12 mouse cellular contexts compared by ENCODE assay signal in genomic region chr19:30118344-30119312, GRCm38 (mm10). TPM values are rescaled to one million over a fixed set of nuclear protein-coding genes. Genes with fewer than 3 reads are reported as not detected.
A peak's percentile ranks its signal among the peaks of the same experiment; 100 is the strongest.
DNase-seq lines count a peak whose midpoint lies in the region; ATAC-seq lines count a peak whose summit lies in the region.
"Had no signal": no experiment of that assay in that cellular context is flagged by ENCODE, and none has a peak within 500 bp of the region (broad histone marks: within the 10 kb centered on the region; RNA-seq: fewer than 3 reads in every experiment).

No protein-coding gene starts in this region.

- peaks cover 4% of the 10 kb centered on the region for H3K4me1 ChIP-seq in kidney, embryonic 15.5 days
- peaks cover 33% of the 10 kb centered on the region for H3K4me1 ChIP-seq in forebrain, embryonic 14.5 days (ENCODE audit: control insufficient read depth, insufficient read depth, low read length)

- H3K4me2 ChIP-seq in kidney, embryonic 15.5 days, result no peak overlapping the region
- peak overlapping the region; percentile 17; the same call in 1 of the 2 replicates for H3K4me2 ChIP-seq in forebrain, embryonic 14.5 days (ENCODE audit: low read length)

- ATAC-seq in kidney, embryonic 15.5 days (replicated peaks; ENCODE audit: low FRiP score), result no peak
- ATAC-seq in forebrain, embryonic 14.5 days, result peak; percentile 32; the same call in 1 of the 2 replicates
- ATAC-seq: Patski had no signal

- 87% methylated on average over 17 of the region's 17 CpGs for WGBS in kidney, embryonic 15.5 days
- WGBS in forebrain, embryonic 14.5 days, result 85% methylated on average over 17 of the region's 17 CpGs

- peak; percentile 41 to 52 for DNase-seq in kidney, adult 8-10 months
- DNase-seq in forebrain, embryonic 14.5 days (ENCODE audit: low spot score), result no peak
- DNase-seq in liver, result peak; percentile 39
- DNase-seq in right cerebral cortex, postnatal 25 days, result peak; percentile 28
- DNase-seq in retina, postnatal 1 day, result no peak
- no peak for DNase-seq in lung, postnatal 14 days
- no peak for DNase-seq in heart, postnatal 4 days
- DNase-seq: cerebellum, postnatal 36 days; lung, postnatal 36 days had no signal

- no peaks in the 10 kb centered on the region for H3K9me3 ChIP-seq in kidney, embryonic 15.5 days (replicated peaks)
- H3K9me3 ChIP-seq in forebrain, embryonic 14.5 days (replicated peaks; ENCODE audit: control insufficient read depth, low read length), result no peaks in the 10 kb centered on the region

- no peaks in the 10 kb centered on the region for H3K36me3 ChIP-seq in kidney, embryonic 15.5 days
- no peaks in the 10 kb centered on the region for H3K36me3 ChIP-seq in forebrain, embryonic 14.5 days (ENCODE audit: control insufficient read depth, insufficient read depth, low read length)

- no peaks in the 10 kb centered on the region for H3K27me3 ChIP-seq in kidney, embryonic 15.5 days
- H3K27me3 ChIP-seq in forebrain, embryonic 14.5 days (replicated peaks; ENCODE audit: control insufficient read depth, insufficient read depth, low read length), result no peaks in the 10 kb centered on the region

- no peak overlapping the region for H3K9ac ChIP-seq in kidney, embryonic 15.5 days
- H3K9ac ChIP-seq in forebrain, embryonic 14.5 days (ENCODE audit: low read length), result no peak overlapping the region

- no peak overlapping the region for H3K4me3 ChIP-seq in kidney, embryonic 15.5 days (replicated peaks)
- no peak overlapping the region for H3K4me3 ChIP-seq in forebrain, embryonic 14.5 days (ENCODE audit: low read depth, low read length)

- no peak overlapping the region for H3K27ac ChIP-seq in kidney, embryonic 15.5 days
- peak overlapping the region; percentile 86 for H3K27ac ChIP-seq in forebrain, embryonic 14.5 days (ENCODE audit: low read depth, low read length)

RNA-seq across cellular contexts. Expression of gene Gldc, which starts 56.6 kb away (rescaled TPM):
- 11.0 and 11.4 TPM in 2 replicates for polyA plus RNA-seq in kidney, embryonic 15.5 days (2015; fragmentation: Nextera tagmentation; extraction: Ambion mirVana)
- 11.4 and 13.0 TPM in 2 replicates for polyA plus RNA-seq in forebrain, embryonic 14.5 days (2014; fragmentation: Nextera tagmentation; extraction: Ambion mirVana)
- total RNA-seq in heart, postnatal 4 days (2021), result under 1 TPM; 0.34 to 0.43 TPM
- total RNA-seq: granulocyte monocyte progenitor cell, adult 5-6 weeks had no signal

Comparison
In these comparisons a context has a peak if more than half of its experiments do, and no peak if none do; other contexts are left out.
1. DNase-seq: peak in kidney, adult 8-10 months (2 of 2), liver (single experiment) and right cerebral cortex, postnatal 25 days (single experiment); none in forebrain, embryonic 14.5 days (single experiment), retina, postnatal 1 day (single experiment), lung, postnatal 14 days (single experiment) and heart, postnatal 4 days (single experiment).